Mouse (Mus musculus): ENCODE results near the gene Sstr2.

GRCm38 (mm10) chr11:113611112-113611646 is 8.0 kb upstream of the Sstr2 start:
- TF ChIP-seq CTCF (IDR thresholded peaks at IDR 0.05; ENCODE audit: low read depth, low read length) (no peak), EP300 (IDR thresholded peaks at IDR 0.05; ENCODE audit: insufficient read depth, low read depth, low read length) (no peak), POLR2A (IDR thresholded peaks at IDR 0.05; ENCODE audit: insufficient read depth, low read length) (no peak)
